Mouse (Mus musculus) adrenal gland, postnatal 10 days (tissue): ENCODE measurements around the gene H2afy2. TPM values are rescaled to one million over a fixed set of nuclear protein-coding genes. Genes with fewer than 3 reads are reported as not detected.

Experiments used
- DNase-seq: peaks from one replicate; pipeline ENCODE4 v3.0.0; 2021; ENCODE audit warnings: mixed read lengths
- long read RNA-seq, 2 experiments: library from polyadenylated mRNA; stranded (forward); transcript quantifications; one replicate each; pipeline ENCODE4 v2.0.0; 2021
- total RNA-seq, 2 experiments: library from RNA; stranded (reverse); gene quantifications; 2 replicates each; pipeline ENCODE4 v1.2.3; 2021

The H2afy2 gene
- 10 to 100 TPM; 13.4 to 16.9 TPM for total RNA-seq
- long read RNA-seq, experiment 1, transcript H2afy2-201 (9 exons, 2,175 nt): major isoform, 43 of 49 reads
- long read RNA-seq, experiment 1, partial matches to known transcripts: 4 of 49 reads
- long read RNA-seq, experiment 1, other reads (novel, unspliced or antisense): 2 of 49 reads
- long read RNA-seq, experiment 2, transcript H2afy2-201 (9 exons, 2,175 nt): major isoform, 11 of 11 reads
- long read RNA-seq, experiment 2, partial matches to known transcripts: 0 of 11 reads
- long read RNA-seq, experiment 2, other reads (novel, unspliced or antisense): 0 of 11 reads

GRCm38 (mm10) chr10:61783621-61784251, at the start of gene H2afy2:
Gene H2afy2, minus strand, starts transcription at chr10:61784147.
- peak; percentile 75 for DNase-seq

- no peak for DNase-seq
Measured at GRCm38 (mm10) chr10:61832713-61833112, 48.8 kb upstream of the H2afy2 start.

- DNase-seq: no peak
Measured at GRCm38 (mm10) chr10:61831741-61832140, 47.8 kb upstream of the H2afy2 start.

- no peak for DNase-seq
Measured at GRCm38 (mm10) chr10:61831251-61831650, 47.3 kb upstream of the H2afy2 start.

GRCm38 (mm10) chr10:61830817-61831216, 46.9 kb upstream of the H2afy2 start:
- DNase-seq: no peak

GRCm38 (mm10) chr10:61829046-61829445, 45.1 kb upstream of the H2afy2 start:
- DNase-seq: no peak

GRCm38 (mm10) chr10:61827950-61828936, 44.3 kb upstream of the H2afy2 start:
- DNase-seq: no peak

- peak; percentile 52 for DNase-seq
Measured at GRCm38 (mm10) chr10:61826753-61827435, 42.9 kb upstream of the H2afy2 start.

- DNase-seq: no peak
Measured at GRCm38 (mm10) chr10:61825979-61826752, 42.2 kb upstream of the H2afy2 start.

GRCm38 (mm10) chr10:61825536-61825935, 41.6 kb upstream of the H2afy2 start:
- DNase-seq: no peak

- DNase-seq: no peak
Measured at GRCm38 (mm10) chr10:61823731-61824115, 39.8 kb upstream of the H2afy2 start.

GRCm38 (mm10) chr10:61822968-61823730, 39.2 kb upstream of the H2afy2 start:
- no peak for DNase-seq

- DNase-seq: no peak
Measured at GRCm38 (mm10) chr10:61820050-61820449, 36.1 kb upstream of the H2afy2 start.

- DNase-seq: no peak
Measured at GRCm38 (mm10) chr10:61811987-61812386, 28.0 kb upstream of the H2afy2 start.

- no peak for DNase-seq
Measured at GRCm38 (mm10) chr10:61798133-61798576, 14.2 kb upstream of the H2afy2 start.

- DNase-seq: no peak
Measured at GRCm38 (mm10) chr10:61795458-61795857, 11.5 kb upstream of the H2afy2 start.

- no peak for DNase-seq
Measured at GRCm38 (mm10) chr10:61794971-61795370, 11.0 kb upstream of the H2afy2 start.

GRCm38 (mm10) chr10:61793015-61793414, 9.1 kb upstream of the H2afy2 start:
- no peak for DNase-seq

GRCm38 (mm10) chr10:61788499-61788898, 4.6 kb upstream of the H2afy2 start:
- no peak for DNase-seq

- no peak for DNase-seq
Measured at GRCm38 (mm10) chr10:61787541-61788313, 3.8 kb upstream of the H2afy2 start.
